Mouse (Mus musculus): ENCODE results near the gene Dock6. TPM values are rescaled to one million over a fixed set of nuclear protein-coding genes. Genes with fewer than 3 reads are reported as not detected.

Gene Dock6
- polyA plus RNA-seq, 1 experiment from 2014 or later, result 35.8 TPM

DNA sequence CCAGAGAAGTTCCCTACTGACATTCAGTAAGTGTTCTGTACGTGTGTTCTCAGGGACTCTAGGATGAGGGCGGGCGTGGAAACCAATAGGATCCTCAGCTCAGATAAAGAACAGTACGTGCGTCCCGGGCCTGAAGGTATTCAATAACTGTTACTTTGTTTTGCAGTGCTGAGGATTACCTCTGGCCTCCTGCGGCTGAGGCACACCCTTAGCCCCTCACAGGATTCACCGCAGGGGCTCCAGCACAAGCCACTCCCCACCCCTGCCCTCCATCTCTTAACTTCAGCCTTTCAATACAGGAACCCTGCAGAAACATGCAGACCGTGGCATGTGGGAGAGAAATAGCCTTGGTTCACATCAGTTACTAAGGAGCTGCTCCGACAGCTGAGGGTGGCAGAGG, 4.5 kb downstream of the Dock6 start:
- H3K9ac ChIP-seq (replicated peaks; ENCODE audit: low read depth), result 0 out of 2 replicates have a peak overlapping the region, but pooled peaks have one; percentile 0
- peak overlapping the region; percentile 43 for H3K4me2 ChIP-seq (replicated peaks; ENCODE audit: low read depth, low read length)
- H3K27me3 ChIP-seq (replicated peaks; ENCODE audit: insufficient read depth, low read length), result no peaks in the 10 kb centered on the region
- ATAC-seq (no peak), DNase-seq (ENCODE audit: low spot score) (no peak)
- H3K4me3 ChIP-seq (ENCODE audit: low read depth, low read length), result no peak overlapping the region
- H3K36me3 ChIP-seq (ENCODE audit: insufficient read depth, low read length), result peaks cover 18% of the 10 kb centered on the region
- peaks cover 14% of the 10 kb centered on the region; the same call in 1 of the 2 replicates for H3K4me1 ChIP-seq (ENCODE audit: insufficient read depth, low read depth, low read length)
- no peaks in the 10 kb centered on the region for H3K9me3 ChIP-seq (ENCODE audit: low read length)
- TF ChIP-seq EP300 (IDR thresholded peaks at IDR 0.05) (no peak), CTCF (IDR thresholded peaks at IDR 0.05) (no peak)
- 39% methylated on average over 10 of the region's 10 CpGs for WGBS
- peak overlapping the region; percentile 92 for H3K27ac ChIP-seq (ENCODE audit: low read length)

DNA sequence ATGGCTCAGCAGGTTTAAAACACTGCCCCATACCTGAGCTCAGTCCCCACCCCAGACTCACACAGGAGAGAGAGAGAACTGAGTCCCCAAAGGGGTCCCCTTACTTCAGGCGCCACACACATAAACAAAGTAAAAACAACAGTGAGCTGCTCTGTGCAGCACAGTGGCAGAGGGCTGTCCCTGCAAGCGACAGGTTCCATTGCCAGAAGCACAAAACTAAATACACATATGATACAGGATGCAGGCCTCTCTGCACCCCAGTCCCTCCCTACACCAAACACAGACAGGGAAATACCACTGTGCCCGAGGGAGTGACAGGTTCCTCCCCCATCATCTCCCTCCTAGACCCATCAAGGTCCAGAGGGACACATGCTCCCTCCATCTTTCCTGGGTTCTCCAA, 5.0 kb downstream of the Dock6 start:
- Histone ChIP-seq H3K27me3 (replicated peaks; ENCODE audit: insufficient read depth, low read length) (no peaks in the 10 kb centered on the region), H3K9ac (replicated peaks; ENCODE audit: low read depth) (0 out of 2 replicates have a peak overlapping the region, but pooled peaks have one; percentile 0), H3K4me3 (ENCODE audit: low read depth, low read length) (peak overlapping the region; percentile 17; the same call in 1 of the 2 replicates), H3K4me2 (replicated peaks; ENCODE audit: low read depth, low read length) (peak overlapping the region; percentile 43), H3K9me3 (ENCODE audit: low read length) (no peaks in the 10 kb centered on the region), H3K36me3 (ENCODE audit: insufficient read depth, low read length) (peaks cover 18% of the 10 kb centered on the region), H3K27ac (ENCODE audit: low read length) (peak overlapping the region; percentile 92), H3K4me1 (ENCODE audit: insufficient read depth, low read depth, low read length) (peaks cover 18% of the 10 kb centered on the region; the same call in 1 of the 2 replicates)
- TF ChIP-seq CTCF (IDR thresholded peaks at IDR 0.05), result peak; percentile 25; the same call in 1 of the 2 replicates
- no peak for TF ChIP-seq EP300 (IDR thresholded peaks at IDR 0.05)
- 29% methylated on average over 3 of the region's 3 CpGs for WGBS
- DNase-seq (ENCODE audit: low spot score), result peak; percentile 50
- ATAC-seq, result peak; percentile 22

DNA sequence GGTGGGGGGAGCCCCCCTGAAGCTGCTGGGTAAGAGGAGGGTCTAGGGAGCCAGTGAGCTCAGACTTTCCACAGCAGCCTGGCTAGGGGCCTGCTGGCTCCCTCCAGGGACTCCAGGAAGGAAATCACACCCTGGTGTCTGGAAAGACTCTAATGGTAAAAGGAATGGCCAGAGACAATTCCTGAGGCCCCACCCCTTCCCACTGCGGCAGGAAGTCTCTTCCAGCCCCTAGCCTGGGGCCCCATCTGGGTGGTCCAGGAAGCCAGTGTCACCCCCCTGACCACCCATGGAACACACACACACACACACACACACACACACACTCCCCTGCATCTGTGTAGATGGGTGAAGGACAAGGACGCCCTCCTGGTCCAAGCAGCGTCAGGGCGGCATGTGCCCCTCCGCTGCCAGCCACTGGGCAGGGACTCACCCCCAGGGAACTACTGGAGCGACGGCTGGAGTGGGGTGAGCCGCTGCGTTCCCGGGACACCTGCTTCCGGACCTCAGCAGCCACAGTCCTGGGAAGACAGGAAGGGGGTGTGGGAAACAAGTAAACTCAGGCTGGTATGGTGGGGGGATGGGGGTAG, 5.6 kb downstream of the Dock6 start:
- Histone ChIP-seq H3K9ac (replicated peaks; ENCODE audit: low read depth) (no peak overlapping the region), H3K4me3 (ENCODE audit: low read depth, low read length) (peak overlapping the region; percentile 17; the same call in 1 of the 2 replicates), H3K27me3 (replicated peaks; ENCODE audit: insufficient read depth, low read length) (no peaks in the 10 kb centered on the region), H3K9me3 (ENCODE audit: low read length) (no peaks in the 10 kb centered on the region), H3K36me3 (ENCODE audit: insufficient read depth, low read length) (peaks cover 18% of the 10 kb centered on the region), H3K4me2 (replicated peaks; ENCODE audit: low read depth, low read length) (peak overlapping the region; percentile 43), H3K27ac (ENCODE audit: low read length) (peak overlapping the region; percentile 92), H3K4me1 (ENCODE audit: insufficient read depth, low read depth, low read length) (peaks cover 18% of the 10 kb centered on the region; the same call in 1 of the 2 replicates)
- TF ChIP-seq CTCF (IDR thresholded peaks at IDR 0.05) (0 out of 2 replicates have a peak, but pooled peaks have one; percentile 0), EP300 (IDR thresholded peaks at IDR 0.05) (peak; percentile 91)
- 10% methylated on average over 10 of the region's 11 CpGs for WGBS
- peak; percentile 91 for DNase-seq (ENCODE audit: low spot score)
- peak; percentile 82 for ATAC-seq

DNA sequence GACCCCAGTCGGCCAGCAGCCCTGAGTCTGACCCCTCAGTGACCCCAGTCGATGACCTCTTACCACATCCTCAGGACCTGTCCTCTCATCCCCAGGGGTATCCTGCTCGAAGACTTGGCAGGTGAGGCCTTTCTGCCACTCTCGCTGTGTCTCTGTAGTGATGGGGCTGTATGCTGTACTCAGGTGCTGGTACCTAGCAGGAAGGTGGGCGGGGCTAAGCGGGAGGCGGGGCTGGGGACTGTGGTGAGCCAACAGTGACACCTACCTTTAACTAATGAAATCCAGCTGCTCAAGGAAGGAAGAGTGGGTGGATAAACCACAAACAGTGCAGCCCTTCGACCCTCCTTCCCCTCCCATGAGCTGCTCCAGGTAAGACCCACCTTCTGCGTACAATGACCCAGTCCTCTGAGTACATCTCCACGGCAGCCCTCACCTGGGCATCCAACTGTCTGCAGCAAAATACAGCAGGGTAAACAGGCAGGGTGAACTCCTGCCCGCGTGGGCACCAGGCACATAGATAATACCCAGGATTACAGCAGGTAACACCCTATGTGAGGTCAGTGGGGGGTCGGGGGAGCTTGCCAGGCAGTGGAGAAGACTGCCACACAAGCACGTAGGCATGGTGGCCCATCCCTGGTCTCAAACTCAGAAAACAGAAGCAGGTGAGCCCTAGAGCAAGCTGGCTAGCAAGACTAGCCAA, 6.9 kb downstream of the Dock6 start:
- DNase-seq (ENCODE audit: low spot score) (no peak), ATAC-seq (no peak)
- no peak overlapping the region for H3K27ac ChIP-seq (ENCODE audit: low read length)
- H3K9ac ChIP-seq (replicated peaks; ENCODE audit: low read depth), result no peak overlapping the region
- no peaks in the 10 kb centered on the region for H3K9me3 ChIP-seq (ENCODE audit: low read length)
- H3K4me2 ChIP-seq (replicated peaks; ENCODE audit: low read depth, low read length), result no peak overlapping the region
- TF ChIP-seq EP300 (IDR thresholded peaks at IDR 0.05) (no peak), CTCF (IDR thresholded peaks at IDR 0.05) (no peak)
- peaks cover 18% of the 10 kb centered on the region for H3K36me3 ChIP-seq (ENCODE audit: insufficient read depth, low read length)
- 38% methylated on average over 14 of the region's 14 CpGs for WGBS
- no peak overlapping the region for H3K4me3 ChIP-seq (ENCODE audit: low read depth, low read length)
- H3K4me1 ChIP-seq (ENCODE audit: insufficient read depth, low read depth, low read length), result peaks cover 18% of the 10 kb centered on the region; the same call in 1 of the 2 replicates
- H3K27me3 ChIP-seq (replicated peaks; ENCODE audit: insufficient read depth, low read length), result no peaks in the 10 kb centered on the region

DNA sequence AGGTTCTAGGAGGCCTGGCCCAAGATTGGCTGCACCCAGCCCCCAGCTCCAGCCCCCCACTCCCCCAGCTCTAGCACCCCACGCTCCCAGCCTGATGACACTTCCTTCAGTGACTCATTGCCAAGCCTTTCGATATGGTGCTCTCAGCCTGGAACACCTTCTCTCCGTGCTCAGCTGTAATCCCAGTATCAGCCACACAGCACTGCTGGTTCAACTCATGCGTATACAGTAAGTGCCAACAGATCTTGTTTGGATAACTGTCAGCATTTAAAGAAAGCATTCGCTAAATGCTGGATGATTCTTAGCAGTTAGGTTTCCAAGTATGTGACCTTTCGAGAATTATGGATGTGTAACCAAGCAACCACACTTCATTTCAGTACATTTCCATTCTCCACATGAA, 9.3 kb downstream of the Dock6 start:
- H3K9ac ChIP-seq (replicated peaks; ENCODE audit: low read depth), result no peak overlapping the region
- no peak overlapping the region for H3K4me3 ChIP-seq (ENCODE audit: low read depth, low read length)
- peak overlapping the region; percentile 87 for H3K27ac ChIP-seq (ENCODE audit: low read length)
- peaks cover 18% of the 10 kb centered on the region for H3K36me3 ChIP-seq (ENCODE audit: insufficient read depth, low read length)
- peak; percentile 55 for TF ChIP-seq CTCF (IDR thresholded peaks at IDR 0.05)
- TF ChIP-seq EP300 (IDR thresholded peaks at IDR 0.05), result no peak
- DNase-seq (ENCODE audit: low spot score) (peak; percentile 81), ATAC-seq (peak; percentile 43)
- H3K9me3 ChIP-seq (ENCODE audit: low read length), result no peaks in the 10 kb centered on the region
- WGBS, result 43% methylated on average over 6 of the region's 6 CpGs
- no peak overlapping the region for H3K4me2 ChIP-seq (replicated peaks; ENCODE audit: low read depth, low read length)
- peaks cover 12% of the 10 kb centered on the region; the same call in 1 of the 2 replicates for H3K4me1 ChIP-seq (ENCODE audit: insufficient read depth, low read depth, low read length)
- no peaks in the 10 kb centered on the region for H3K27me3 ChIP-seq (replicated peaks; ENCODE audit: insufficient read depth, low read length)

DNA sequence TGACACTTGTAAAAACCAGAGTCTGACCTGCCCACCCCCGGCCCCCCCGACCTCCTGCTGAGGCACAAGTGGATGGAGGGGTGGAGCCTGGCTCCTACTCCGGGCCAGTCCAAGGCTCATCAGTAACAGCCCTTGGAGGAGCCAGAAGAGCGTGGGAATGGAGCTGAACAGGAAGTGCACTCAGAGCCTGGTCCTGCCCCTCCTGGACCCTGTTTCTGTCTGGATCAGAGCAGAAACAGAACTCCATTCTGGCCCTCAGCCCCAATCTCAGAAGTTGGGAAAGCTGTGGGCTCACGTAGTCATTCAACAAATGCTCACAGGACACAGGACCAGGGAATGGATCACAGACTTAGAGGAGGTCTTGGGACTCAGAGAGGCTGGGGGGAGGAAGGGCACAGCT, 10.0 kb downstream of the Dock6 start:
- TF ChIP-seq CTCF (IDR thresholded peaks at IDR 0.05), result no peak
- TF ChIP-seq EP300 (IDR thresholded peaks at IDR 0.05), result no peak
- DNase-seq (ENCODE audit: low spot score) (peak; percentile 87), ATAC-seq (peak; percentile 47)
- peaks cover 5% of the 10 kb centered on the region; the same call in 1 of the 2 replicates for H3K4me1 ChIP-seq (ENCODE audit: insufficient read depth, low read depth, low read length)
- no peaks in the 10 kb centered on the region for H3K27me3 ChIP-seq (replicated peaks; ENCODE audit: insufficient read depth, low read length)
- H3K9me3 ChIP-seq (ENCODE audit: low read length), result no peaks in the 10 kb centered on the region
- H3K36me3 ChIP-seq (ENCODE audit: insufficient read depth, low read length), result peaks cover 24% of the 10 kb centered on the region
- H3K27ac ChIP-seq (ENCODE audit: low read length), result peak overlapping the region; percentile 87
- H3K4me2 ChIP-seq (replicated peaks; ENCODE audit: low read depth, low read length), result no peak overlapping the region
- 18% methylated on average over 5 of the region's 5 CpGs for WGBS
- no peak overlapping the region for H3K4me3 ChIP-seq (ENCODE audit: low read depth, low read length)
- no peak overlapping the region for H3K9ac ChIP-seq (replicated peaks; ENCODE audit: low read depth)
